Mouse (Mus musculus): ENCODE data around the gene 6030408B16Rik. TPM values are rescaled to one million over a fixed set of nuclear protein-coding genes. Genes with fewer than 3 reads are reported as not detected.
A peak's percentile ranks its signal among the peaks of the same experiment; 100 is the strongest.

6030408B16Rik gene
- total and polyA plus RNA-seq, 2 experiments from 2014 or later, result 0.22 TPM; not detected in 1

DNA sequence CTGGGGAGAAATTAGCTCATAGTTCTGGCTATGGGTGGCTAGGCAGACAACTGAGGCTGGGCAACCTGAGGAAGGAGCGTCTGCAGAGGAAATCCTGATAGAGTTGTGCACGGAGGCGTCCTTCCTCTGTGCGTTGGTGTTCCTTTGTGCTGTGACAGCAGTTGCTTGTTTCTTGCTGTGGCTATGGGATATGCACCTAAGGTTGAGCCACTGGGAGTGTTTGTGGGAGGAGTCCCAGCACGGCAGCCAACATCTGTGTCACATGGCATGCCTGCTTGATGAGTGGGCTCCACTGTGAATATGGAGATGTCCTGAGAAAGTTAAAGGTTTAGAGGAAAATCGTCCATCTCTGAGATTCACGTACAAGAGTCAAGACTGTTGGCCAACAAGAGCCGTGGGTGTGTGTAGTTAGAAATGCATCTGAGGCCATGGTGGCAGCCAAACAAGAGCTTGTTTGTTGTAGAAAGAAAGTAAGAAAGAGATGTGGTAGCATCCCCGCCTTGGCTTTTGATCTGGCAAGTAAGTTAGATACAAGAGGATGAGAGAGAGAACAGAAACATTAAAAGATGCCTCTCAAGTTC, 42.7 kb upstream of the 6030408B16Rik start:
- ATAC-seq (ENCODE audit: low FRiP score) (no peak), DNase-seq (ENCODE audit: low spot score) (no peak)
- H3K27ac ChIP-seq (ENCODE audit: low read depth, low read length), result no peak overlapping the region
- no peaks in the 10 kb centered on the region; the same call in 1 of the 2 replicates for H3K4me1 ChIP-seq (ENCODE audit: insufficient read depth, low read length)
- 77% methylated on average over 9 of the region's 9 CpGs for WGBS
- no peaks in the 10 kb centered on the region for H3K36me3 ChIP-seq (ENCODE audit: insufficient read depth, low read length)
- no peak for TF ChIP-seq CTCF (IDR thresholded peaks at IDR 0.05)
- no peaks in the 10 kb centered on the region for H3K9me3 ChIP-seq (ENCODE audit: low read length)
- no peaks in the 10 kb centered on the region for H3K27me3 ChIP-seq (ENCODE audit: insufficient read depth, low read length)
- H3K9ac ChIP-seq (replicated peaks; ENCODE audit: low read length, poor library complexity, severe bottlenecking), result no peak overlapping the region
- H3K4me3 ChIP-seq (ENCODE audit: low read depth, low read length), result no peak overlapping the region
- H3K4me2 ChIP-seq (ENCODE audit: low read depth, low read length, poor library complexity, severe bottlenecking), result no peak overlapping the region

DNA sequence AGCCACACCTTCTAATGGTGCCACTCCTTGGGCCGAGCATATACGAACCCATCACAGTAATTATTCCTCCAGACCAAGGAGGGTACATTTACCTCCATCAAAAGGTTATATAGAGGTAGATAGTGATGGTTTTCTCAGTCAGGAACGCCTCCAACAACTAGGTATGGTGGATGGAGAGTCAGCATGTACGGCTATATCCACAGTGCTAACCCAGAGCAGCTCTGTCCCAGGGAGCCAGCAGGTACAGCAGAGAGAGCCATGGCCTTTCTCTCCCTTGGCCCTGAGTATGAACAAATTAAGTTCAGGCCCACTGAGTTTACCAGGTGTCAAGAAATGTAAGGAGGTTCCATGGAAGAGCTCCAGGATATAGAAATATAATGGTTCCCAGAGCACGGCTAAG, 41.1 kb upstream of the 6030408B16Rik start:
- Histone ChIP-seq H3K9ac (replicated peaks; ENCODE audit: low read length, poor library complexity, severe bottlenecking) (no peak overlapping the region), H3K27ac (ENCODE audit: low read depth, low read length) (no peak overlapping the region), H3K36me3 (ENCODE audit: insufficient read depth, low read length) (no peaks in the 10 kb centered on the region), H3K4me2 (ENCODE audit: low read depth, low read length, poor library complexity, severe bottlenecking) (no peak overlapping the region), H3K27me3 (ENCODE audit: insufficient read depth, low read length) (no peaks in the 10 kb centered on the region), H3K4me1 (ENCODE audit: insufficient read depth, low read length) (no peaks in the 10 kb centered on the region; the same call in 1 of the 2 replicates), H3K9me3 (ENCODE audit: low read length) (no peaks in the 10 kb centered on the region), H3K4me3 (ENCODE audit: low read depth, low read length) (no peak overlapping the region)
- no peak for TF ChIP-seq CTCF (IDR thresholded peaks at IDR 0.05)
- ATAC-seq (ENCODE audit: low FRiP score), result no peak
- WGBS, result 88% methylated on average over 5 of the region's 5 CpGs
- DNase-seq (ENCODE audit: low spot score), result no peak

DNA sequence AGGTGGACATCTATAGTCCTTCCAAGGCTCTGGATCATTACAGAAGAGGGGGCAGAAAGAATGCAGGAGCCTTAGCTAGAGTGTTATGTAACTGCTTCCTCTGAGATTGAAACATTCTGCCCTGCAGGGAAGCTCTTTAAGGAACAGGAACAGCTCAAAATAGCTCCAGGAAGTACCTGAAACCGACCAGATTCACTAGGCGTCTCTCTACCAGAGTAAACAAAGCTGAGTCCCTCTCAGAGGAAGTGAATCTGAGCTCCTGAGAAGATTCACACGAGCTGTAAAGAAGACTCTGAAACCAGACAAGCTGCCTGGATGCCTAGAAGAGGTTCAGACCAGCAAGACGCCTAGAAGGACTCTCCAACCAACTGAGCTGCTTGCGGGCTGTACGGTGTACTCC, 40.4 kb upstream of the 6030408B16Rik start:
- H3K27ac ChIP-seq (ENCODE audit: low read depth, low read length), result no peak overlapping the region
- no peak overlapping the region for H3K4me2 ChIP-seq (ENCODE audit: low read depth, low read length, poor library complexity, severe bottlenecking)
- ATAC-seq (ENCODE audit: low FRiP score) (no peak), DNase-seq (ENCODE audit: low spot score) (no peak)
- no peak overlapping the region for H3K4me3 ChIP-seq (ENCODE audit: low read depth, low read length)
- no peaks in the 10 kb centered on the region for H3K4me1 ChIP-seq (ENCODE audit: insufficient read depth, low read length)
- WGBS, result 89% methylated on average over 6 of the region's 6 CpGs
- no peak for TF ChIP-seq CTCF (IDR thresholded peaks at IDR 0.05)
- H3K27me3 ChIP-seq (ENCODE audit: insufficient read depth, low read length), result no peaks in the 10 kb centered on the region
- no peak overlapping the region for H3K9ac ChIP-seq (replicated peaks; ENCODE audit: low read length, poor library complexity, severe bottlenecking)
- no peaks in the 10 kb centered on the region for H3K9me3 ChIP-seq (ENCODE audit: low read length)
- H3K36me3 ChIP-seq (ENCODE audit: insufficient read depth, low read length), result no peaks in the 10 kb centered on the region

DNA sequence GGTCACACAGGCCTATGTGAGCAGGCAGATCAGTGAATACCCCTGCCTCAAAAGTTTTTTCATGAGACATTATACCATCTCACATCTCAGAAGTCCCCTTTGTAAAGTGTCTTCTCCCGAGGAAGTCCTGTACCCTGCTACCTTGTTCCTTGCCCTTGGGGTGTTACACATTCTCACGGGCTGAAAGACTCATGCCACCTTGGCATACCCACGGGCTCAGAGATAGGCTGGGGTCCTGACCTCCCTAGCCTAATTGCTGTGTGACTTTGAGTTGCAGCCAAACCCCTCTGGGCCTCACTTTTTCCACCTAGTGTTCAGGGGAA, 39.5 kb upstream of the 6030408B16Rik start:
- ATAC-seq (ENCODE audit: low FRiP score), result no peak
- Histone ChIP-seq H3K9me3 (ENCODE audit: low read length) (no peaks in the 10 kb centered on the region), H3K9ac (replicated peaks; ENCODE audit: low read length, poor library complexity, severe bottlenecking) (peak overlapping the region; percentile 74), H3K27ac (ENCODE audit: low read depth, low read length) (no peak overlapping the region), H3K4me2 (ENCODE audit: low read depth, low read length, poor library complexity, severe bottlenecking) (peak overlapping the region; percentile 89), H3K27me3 (ENCODE audit: insufficient read depth, low read length) (no peaks in the 10 kb centered on the region), H3K4me3 (ENCODE audit: low read depth, low read length) (peak overlapping the region; percentile 65), H3K36me3 (ENCODE audit: insufficient read depth, low read length) (no peaks in the 10 kb centered on the region), H3K4me1 (ENCODE audit: insufficient read depth, low read length) (no peaks in the 10 kb centered on the region)
- no peak for DNase-seq (ENCODE audit: low spot score)
- TF ChIP-seq CTCF (IDR thresholded peaks at IDR 0.05), result no peak
- 36% methylated on average over 3 of the region's 3 CpGs for WGBS

DNA sequence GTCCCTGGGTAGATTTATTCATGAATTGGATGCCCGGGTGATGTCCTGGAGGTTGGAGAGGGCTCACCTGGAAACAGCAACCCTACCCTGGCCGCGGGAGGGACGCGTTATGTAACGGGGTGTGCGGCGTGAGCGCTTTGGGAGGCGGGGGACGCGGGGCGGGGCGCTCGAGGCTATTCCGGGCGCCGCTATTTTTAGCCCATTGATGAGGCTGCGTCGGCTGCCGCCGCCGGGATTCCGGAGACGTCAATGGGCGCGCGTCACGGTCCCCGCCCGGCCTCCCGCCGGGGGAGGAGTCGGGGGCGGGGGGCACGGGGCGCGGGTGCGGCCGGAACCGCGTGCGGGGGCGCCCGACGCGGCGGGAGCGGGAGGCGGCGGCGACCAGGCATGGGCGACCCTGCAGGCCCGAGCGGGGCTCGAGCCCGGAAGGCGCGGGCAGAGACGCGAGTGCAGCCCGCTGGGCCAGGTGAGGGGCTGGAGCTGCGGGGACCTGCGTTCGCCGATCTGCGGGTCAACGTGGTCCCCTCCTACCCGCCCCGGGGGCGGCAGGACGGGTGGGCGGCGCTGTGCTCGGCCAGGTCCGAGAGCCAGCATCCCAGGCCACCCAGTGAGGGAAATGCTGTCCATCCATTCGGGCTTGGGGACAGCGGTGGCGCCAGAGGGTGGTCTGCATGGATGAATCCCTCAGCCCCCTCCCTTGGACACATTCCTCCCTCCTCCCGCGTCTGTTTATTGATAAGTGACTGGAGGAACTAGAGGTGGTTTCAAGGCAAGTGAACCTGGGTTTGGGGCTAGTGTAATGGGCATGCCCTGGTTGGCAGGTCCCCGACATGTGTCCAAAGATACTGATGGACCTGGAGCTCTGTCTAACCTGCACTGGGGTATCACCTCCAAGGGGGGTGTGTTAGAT, 38.9 kb upstream of the 6030408B16Rik start, which contains the start of gene Nr4a1:
TSS of gene Nr4a1 (plus strand) at position 384 of the 910 bp plus-strand sequence.
- Histone ChIP-seq H3K9ac (replicated peaks; ENCODE audit: low read length, poor library complexity, severe bottlenecking) (peak within 1 kb of the TSS; percentile 74), H3K4me3 (ENCODE audit: low read depth, low read length) (peak within 1 kb of the TSS; percentile 65), H3K4me2 (ENCODE audit: low read depth, low read length, poor library complexity, severe bottlenecking) (peak within 1 kb of the TSS; percentile 89), H3K9me3 (ENCODE audit: low read length) (no peaks in the 10 kb centered on the region), H3K27me3 (ENCODE audit: insufficient read depth, low read length) (no peaks in the 10 kb centered on the region), H3K4me1 (ENCODE audit: insufficient read depth, low read length) (no peaks in the 10 kb centered on the region), H3K27ac (ENCODE audit: low read depth, low read length) (no peak within 1 kb of the TSS), H3K36me3 (ENCODE audit: insufficient read depth, low read length) (no peaks in the 10 kb centered on the region)
- DNase-seq (ENCODE audit: low spot score), result peak; percentile 70
- peak; percentile 53 for ATAC-seq (ENCODE audit: low FRiP score)
- WGBS, result under 1% methylated on average over 72 of the region's 82 CpGs
- TF ChIP-seq CTCF (IDR thresholded peaks at IDR 0.05), result peak; percentile 31; the same call in 1 of the 2 replicates
